8 mouse cellular contexts compared by ENCODE assay signal in genomic region chr5:144965639-144966351, GRCm38 (mm10). TPM values are rescaled to one million over a fixed set of nuclear protein-coding genes. Genes with fewer than 3 reads are reported as not detected.
DNase-seq lines count a peak whose midpoint lies in the region; ATAC-seq and TF ChIP-seq lines count a peak whose summit lies in the region.

TSS of gene Smurf1 (minus strand) at chr5:144965847.

- H3K4me3 ChIP-seq in forebrain, embryonic 12.5 days (replicated peaks) = peak within 1 kb of the TSS; percentile 95
- peak within 1 kb of the TSS; percentile 82 for H3K4me3 ChIP-seq in heart, embryonic 16.5 days (ENCODE audit: low read length)
- peak within 1 kb of the TSS; percentile 68 for H3K4me3 ChIP-seq in liver, embryonic 15.5 days (replicated peaks)
- peak within 1 kb of the TSS; percentile 88 for H3K4me3 ChIP-seq in neural tube, embryonic 11.5 days (ENCODE audit: low read depth, low read length)
- peak within 1 kb of the TSS; percentile 86 for H3K4me3 ChIP-seq in stomach, embryonic 16.5 days (replicated peaks; ENCODE audit: low read length)

- peak; percentile 64; the same call in 1 of the 2 replicates for TF ChIP-seq POLR2A in brain, embryonic 14.5 days (IDR thresholded peaks at IDR 0.05; ENCODE audit: borderline replicate concordance, extremely low read depth, insufficient read depth, insufficient read length, poor library complexity, severe bottlenecking)

- DNase-seq in brain, embryonic 14.5 days (ENCODE audit: low read depth) = peak; percentile 98
- peak; percentile 82 to 94 for DNase-seq in kidney, postnatal 25 days
- peak; percentile 97 for DNase-seq in neural tube, embryonic 11.5 days (ENCODE audit: low spot score)

- peak within 1 kb of the TSS; percentile 75 for H3K4me2 ChIP-seq in forebrain, embryonic 12.5 days
- H3K4me2 ChIP-seq in heart, embryonic 16.5 days (ENCODE audit: low read depth, low read length) = peak within 1 kb of the TSS; percentile 72
- H3K4me2 ChIP-seq in liver, embryonic 15.5 days = peak within 1 kb of the TSS; percentile 82
- peak within 1 kb of the TSS; percentile 53 for H3K4me2 ChIP-seq in neural tube, embryonic 11.5 days (ENCODE audit: low read depth)
- H3K4me2 ChIP-seq in stomach, embryonic 16.5 days (ENCODE audit: low read depth, low read length) = peak within 1 kb of the TSS; percentile 72

- peaks cover 44% of the 10 kb centered on the region for H3K4me1 ChIP-seq in forebrain, embryonic 12.5 days
- H3K4me1 ChIP-seq in heart, embryonic 16.5 days (ENCODE audit: control insufficient read depth, insufficient read depth, low read length) = peaks cover 27% of the 10 kb centered on the region
- H3K4me1 ChIP-seq in liver, embryonic 15.5 days (replicated peaks) = peaks cover 23% of the 10 kb centered on the region
- H3K4me1 ChIP-seq in neural tube, embryonic 11.5 days (ENCODE audit: control insufficient read depth, insufficient read depth, low read length) = peaks cover 5% of the 10 kb centered on the region; the same call in 1 of the 2 replicates
- peaks cover 24% of the 10 kb centered on the region; the same call in 1 of the 2 replicates for H3K4me1 ChIP-seq in stomach, embryonic 16.5 days (ENCODE audit: control insufficient read depth, insufficient read depth, low read length)

- H3K9me3 ChIP-seq in forebrain, embryonic 12.5 days = no peaks in the 10 kb centered on the region
- H3K9me3 ChIP-seq in heart, embryonic 16.5 days (replicated peaks; ENCODE audit: control insufficient read depth, low read length) = no peaks in the 10 kb centered on the region
- no peaks in the 10 kb centered on the region for H3K9me3 ChIP-seq in liver, embryonic 15.5 days (replicated peaks)
- no peaks in the 10 kb centered on the region for H3K9me3 ChIP-seq in neural tube, embryonic 11.5 days (ENCODE audit: control insufficient read depth, low read length)
- no peaks in the 10 kb centered on the region for H3K9me3 ChIP-seq in stomach, embryonic 16.5 days (replicated peaks; ENCODE audit: control insufficient read depth, low read length)

- peak within 1 kb of the TSS; percentile 92 for H3K9ac ChIP-seq in forebrain, embryonic 12.5 days
- peak within 1 kb of the TSS; percentile 90 for H3K9ac ChIP-seq in heart, embryonic 16.5 days (ENCODE audit: low read length)
- peak within 1 kb of the TSS; percentile 55; the same call in 1 of the 2 replicates for H3K9ac ChIP-seq in liver, embryonic 15.5 days
- peak within 1 kb of the TSS; percentile 91 for H3K9ac ChIP-seq in neural tube, embryonic 11.5 days (ENCODE audit: low read length)
- H3K9ac ChIP-seq in stomach, embryonic 16.5 days (ENCODE audit: low read length) = peak within 1 kb of the TSS; percentile 96

- TF ChIP-seq CTCF in brain, embryonic 14.5 days (IDR thresholded peaks at IDR 0.05; ENCODE audit: borderline replicate concordance, extremely low read depth, insufficient read depth, insufficient read length) = no peak

- H3K27me3 ChIP-seq in forebrain, embryonic 12.5 days = peaks cover 15% of the 10 kb centered on the region
- H3K27me3 ChIP-seq in heart, embryonic 16.5 days (ENCODE audit: control insufficient read depth, insufficient read depth, low read length) = no peaks in the 10 kb centered on the region
- H3K27me3 ChIP-seq in liver, embryonic 15.5 days = peaks cover 40% of the 10 kb centered on the region
- H3K27me3 ChIP-seq in neural tube, embryonic 11.5 days (ENCODE audit: control insufficient read depth, insufficient read depth, low read length) = no peaks in the 10 kb centered on the region
- no peaks in the 10 kb centered on the region; the same call in 1 of the 2 replicates for H3K27me3 ChIP-seq in stomach, embryonic 16.5 days (ENCODE audit: control insufficient read depth, insufficient read depth, low read length)

- H3K36me3 ChIP-seq in forebrain, embryonic 12.5 days (replicated peaks) = no peaks in the 10 kb centered on the region
- H3K36me3 ChIP-seq in heart, embryonic 16.5 days (ENCODE audit: control insufficient read depth, insufficient read depth) = no peaks in the 10 kb centered on the region
- no peaks in the 10 kb centered on the region for H3K36me3 ChIP-seq in liver, embryonic 15.5 days (replicated peaks)
- no peaks in the 10 kb centered on the region for H3K36me3 ChIP-seq in neural tube, embryonic 11.5 days (ENCODE audit: control insufficient read depth, insufficient read depth, low read length)
- no peaks in the 10 kb centered on the region for H3K36me3 ChIP-seq in stomach, embryonic 16.5 days (ENCODE audit: control insufficient read depth, insufficient read depth, low read length)

- peak within 1 kb of the TSS; percentile 91 for H3K27ac ChIP-seq in forebrain, embryonic 12.5 days
- peak within 1 kb of the TSS; percentile 88 for H3K27ac ChIP-seq in heart, embryonic 16.5 days (ENCODE audit: low read length)
- peak within 1 kb of the TSS; percentile 66 for H3K27ac ChIP-seq in liver, embryonic 15.5 days (replicated peaks)
- peak within 1 kb of the TSS; percentile 78; the same call in 1 of the 2 replicates for H3K27ac ChIP-seq in neural tube, embryonic 11.5 days (ENCODE audit: low read depth, low read length)
- H3K27ac ChIP-seq in stomach, embryonic 16.5 days (ENCODE audit: low read length) = peak within 1 kb of the TSS; percentile 96

- WGBS in forebrain, embryonic 12.5 days = under 1% methylated on average over 51 of the region's 89 CpGs
- WGBS in heart, embryonic 16.5 days = under 1% methylated on average over 86 of the region's 89 CpGs
- under 1% methylated on average over 79 of the region's 89 CpGs for WGBS in liver, embryonic 15.5 days (ENCODE audit: insufficient replicate concordance)
- WGBS in neural tube, embryonic 11.5 days = under 1% methylated on average over 78 of the region's 89 CpGs
- under 1% methylated on average over 81 of the region's 89 CpGs for WGBS in stomach, embryonic 16.5 days

- ATAC-seq in CD4-positive, CD25-positive, alpha-beta regulatory T cell, adult 4 months = peak; percentile 51
- peak; percentile 75 for ATAC-seq in forebrain, embryonic 12.5 days (ENCODE audit: low FRiP score)
- ATAC-seq in heart, embryonic 16.5 days (replicated peaks; ENCODE audit: extremely low read depth, insufficient read depth, low FRiP score) = peak; percentile 71
- ATAC-seq in liver, embryonic 15.5 days (ENCODE audit: insufficient read depth) = peak; percentile 67
- peak; percentile 58 for ATAC-seq in neural tube, embryonic 11.5 days (ENCODE audit: insufficient read depth, low FRiP score, low TSS enrichment)
- peak; percentile 81 for ATAC-seq in stomach, embryonic 16.5 days (ENCODE audit: insufficient read depth, low FRiP score)

RNA-seq across cellular contexts. Expression of gene Smurf1, which starts in this region (rescaled TPM):
- 1 to 10 TPM; 4.6 to 4.8 TPM for polyA plus RNA-seq in CD4-positive, CD25-positive, alpha-beta regulatory T cell, adult 4 months (2017; shearing (Covaris generic))
- polyA plus RNA-seq in brain, embryonic 14.5 days (2012; rRNA removed) = 50.6 and 65.4 TPM in 2 replicates
- 22.7 and 24.7 TPM in 2 replicates for polyA plus RNA-seq in forebrain, embryonic 12.5 days (2016; fragmentation: Nextera tagmentation; extraction: Ambion mirVana)
- polyA plus RNA-seq in heart, embryonic 16.5 days (2015; fragmentation: Nextera tagmentation; extraction: Ambion mirVana) = 9.3 and 13.5 TPM in 2 replicates
- 2.0 and 2.3 TPM in 2 replicates for polyA plus RNA-seq in liver, embryonic 15.5 days (2015; fragmentation: Nextera tagmentation; extraction: Ambion mirVana)
- 19.6 and 21.3 TPM in 2 replicates for polyA plus RNA-seq in neural tube, embryonic 11.5 days (2014; fragmentation: Nextera tagmentation; extraction: Ambion mirVana)
- polyA plus RNA-seq in stomach, embryonic 16.5 days (2015; fragmentation: Nextera tagmentation; extraction: Ambion mirVana) = 7.0 and 7.7 TPM in 2 replicates

Comparison
In these comparisons a context has a peak if more than half of its experiments do, and no peak if none do; other contexts are left out.
1. Peak in every context shown above with its lines: DNase-seq, ATAC-seq, H3K4me3 ChIP-seq and H3K27ac ChIP-seq.